Mouse (Mus musculus) intestine, postnatal 0 days (tissue): Measurements from ENCODE around the gene Vps11. TPM values are rescaled to one million over a fixed set of nuclear protein-coding genes. Genes with fewer than 3 reads are reported as not detected.

Experiments
- ATAC-seq: fragments of 200-750 bp; cut with Nextera tagmentation; 2 replicates; pipeline ENCODE4 v1.8.0; 2017; ENCODE audit warnings: mild to moderate bottlenecking, moderate TSS enrichment, moderate library complexity
- H3K27ac ChIP-seq: fragments of 300-500 bp; sonication (generic); 2 replicates; pipeline ENCODE4 v1.5.1; 2014; ENCODE audit warnings: mild to moderate bottlenecking, low read depth, low read length, moderate library complexity
- H3K27me3 ChIP-seq: fragments of 300-500 bp; sonication (generic); replicated peaks from 2 replicates; pipeline ENCODE4 v1.6.1; 2014; ENCODE audit warnings: low read length, mixed read lengths; ENCODE audit not compliant: control insufficient read depth, insufficient read depth
- H3K36me3 ChIP-seq: fragments of 300-500 bp; sonication (generic); 2 replicates; pipeline ENCODE4 v1.6.1; 2014; ENCODE audit warnings: mild to moderate bottlenecking, moderate library complexity; ENCODE audit not compliant: control insufficient read depth, insufficient read depth
- H3K4me1 ChIP-seq: fragments of 300-500 bp; sonication (generic); replicated peaks from 2 replicates; pipeline ENCODE4 v1.6.1; 2014; ENCODE audit warnings: antibody characterized with exemption, low read length, mixed read lengths; ENCODE audit not compliant: control insufficient read depth, insufficient read depth
- H3K4me2 ChIP-seq: fragments of 300-500 bp; sonication (generic); replicated peaks from 2 replicates; pipeline ENCODE4 v1.6.1; 2014; ENCODE audit warnings: low read depth, mild to moderate bottlenecking, moderate library complexity
- H3K4me3 ChIP-seq: fragments of 300-500 bp; sonication (generic); 2 replicates; pipeline ENCODE4 v1.5.1; 2014; ENCODE audit warnings: low read depth, low read length
- H3K9ac ChIP-seq: fragments of 300-500 bp; sonication (generic); 2 replicates; pipeline ENCODE4 v1.6.1; 2014; ENCODE audit warnings: mild to moderate bottlenecking, low read depth, low read length
- H3K9me3 ChIP-seq: fragments of 300-500 bp; sonication (generic); 2 replicates; pipeline ENCODE4 v1.6.1; 2016; ENCODE audit warnings: mixed run types; ENCODE audit not compliant: control insufficient read depth
- CTCF ChIP-seq: sonication (generic); IDR thresholded peaks from 2 replicates; pipeline ENCODE4 v1.5.1; 2016; ENCODE audit warnings: low read depth, mild to moderate bottlenecking, control low read depth, antibody characterized with exemption, moderate library complexity
- WGBS: fragments of 180-500 bp; shearing (Covaris S2); extraction: QIAGEN DNeasy Blood & Tissue Kit; methylation state at CpG from one replicate; pipeline ENCODE4 v1.1.7; 2014; 5-methylcytosine and 5-hydroxymethylcytosine counted together
- polyA plus RNA-seq: library from polyadenylated mRNA; unstranded; fragments of >200 nt; fragmentation: Nextera tagmentation; extraction: Ambion mirVana; gene quantifications from 2 replicates; pipeline ENCODE4 v1.2.1, GENCODE M21; 2015

Gene Vps11
- polyA plus RNA-seq, 1 experiment from 2014 or later: 27.4 TPM

DNA sequence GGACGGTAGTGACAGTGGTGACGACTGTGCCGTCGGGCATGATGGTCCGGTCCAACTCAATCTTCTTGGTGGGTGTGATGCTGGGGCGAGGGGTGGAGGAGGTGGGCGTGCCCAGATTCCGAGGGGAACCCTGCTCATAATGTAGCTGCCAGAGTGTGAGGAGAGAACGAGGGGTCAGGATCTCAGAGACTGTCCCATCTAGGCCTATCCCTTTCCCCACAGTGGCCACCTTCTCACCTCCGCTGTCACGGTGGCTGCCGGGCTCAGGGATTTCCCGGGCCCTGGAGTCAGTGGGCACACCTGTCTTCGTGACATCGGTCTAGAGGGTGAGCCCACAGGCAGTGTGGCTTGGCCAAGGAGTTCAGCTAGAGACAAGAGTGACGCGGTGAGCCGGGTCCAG, 46.6 kb downstream of the Vps11 start:
- 92% methylated on average over 18 of the region's 18 CpGs for WGBS
- ATAC-seq: no peak
- Histone ChIP-seq H3K4me3 (no peak overlapping the region), H3K9ac (no peak overlapping the region), H3K9me3 (no peaks in the 10 kb centered on the region), H3K36me3 (peaks cover 48% of the 10 kb centered on the region), H3K27ac (no peak overlapping the region), H3K4me1 (0 out of 2 replicates have a peak, but pooled peaks cover 4% of the 10 kb centered on the region), H3K27me3 (no peaks in the 10 kb centered on the region), H3K4me2 (no peak overlapping the region)
- no peak for TF ChIP-seq CTCF

DNA sequence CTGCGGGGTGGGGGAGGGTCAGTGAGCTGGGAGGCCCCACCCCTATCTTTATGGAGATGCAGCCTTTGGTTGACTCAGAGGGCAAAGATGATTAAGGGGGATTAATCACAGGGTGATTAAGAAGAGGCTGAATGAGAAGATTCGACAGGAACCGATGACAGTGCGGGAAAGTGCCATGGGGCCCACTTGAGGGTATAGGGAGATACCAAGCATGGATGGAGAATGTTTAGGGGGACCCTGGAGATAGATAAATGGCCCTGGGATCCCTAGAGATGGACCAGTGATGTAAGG, 47.3 kb downstream of the Vps11 start:
- WGBS: 77% methylated on average over 4 of the region's 4 CpGs

DNA sequence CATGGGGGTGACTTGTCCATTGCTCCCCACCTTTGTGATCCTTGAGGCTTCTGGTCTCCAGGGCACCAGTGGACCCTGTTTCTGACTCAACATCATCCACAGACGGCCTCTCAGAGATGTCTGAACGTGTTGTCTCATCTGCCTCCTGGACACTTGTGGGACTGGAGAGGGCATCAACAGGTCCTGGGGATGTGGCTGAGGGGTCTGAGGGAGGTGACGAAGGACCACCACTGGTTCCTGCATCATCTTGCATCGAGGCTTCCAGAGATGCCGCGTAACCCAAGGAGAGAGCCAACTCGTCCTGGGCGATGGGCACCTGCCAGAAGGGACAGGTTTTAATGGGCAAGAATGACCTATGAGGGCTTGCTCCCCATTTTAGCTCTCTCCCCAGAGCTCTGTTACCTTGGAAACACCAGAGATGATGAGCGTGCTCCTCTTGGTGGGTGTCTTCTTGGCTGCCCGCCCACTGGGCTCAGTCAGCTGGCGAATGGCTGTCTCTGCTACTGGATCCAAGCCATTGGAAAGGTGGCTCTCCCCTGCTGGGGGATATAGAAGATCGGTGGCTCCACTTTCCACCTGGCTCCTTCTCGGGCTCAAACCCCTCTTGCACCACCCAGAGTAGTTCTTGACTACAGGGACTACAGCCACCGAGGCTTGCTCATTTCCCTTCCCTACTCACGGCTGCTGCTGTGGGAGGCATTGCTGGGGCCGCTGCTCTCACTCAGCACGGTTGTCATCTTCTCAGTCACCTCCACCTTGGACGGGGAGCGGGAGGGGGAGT, 47.8 kb downstream of the Vps11 start:
- 82% methylated on average over 19 of the region's 19 CpGs for WGBS
- Histone ChIP-seq H3K9me3 (no peaks in the 10 kb centered on the region), H3K4me2 (no peak overlapping the region), H3K27ac (no peak overlapping the region), H3K4me1 (0 out of 2 replicates have a peak, but pooled peaks cover 4% of the 10 kb centered on the region), H3K36me3 (peaks cover 52% of the 10 kb centered on the region), H3K27me3 (no peaks in the 10 kb centered on the region), H3K4me3 (no peak overlapping the region), H3K9ac (no peak overlapping the region)
- TF ChIP-seq CTCF: no peak
- no peak for ATAC-seq

More for the DNA sequence above, 47.3 kb downstream of the Vps11 start:
- Histone ChIP-seq H3K27ac (no peak overlapping the region), H3K9me3 (no peaks in the 10 kb centered on the region), H3K4me1 (0 out of 2 replicates have a peak, but pooled peaks cover 4% of the 10 kb centered on the region), H3K4me3 (no peak overlapping the region), H3K27me3 (no peaks in the 10 kb centered on the region), H3K4me2 (no peak overlapping the region), H3K9ac (no peak overlapping the region), H3K36me3 (peaks cover 52% of the 10 kb centered on the region)
- TF ChIP-seq CTCF: no peak
- ATAC-seq: no peak

DNA sequence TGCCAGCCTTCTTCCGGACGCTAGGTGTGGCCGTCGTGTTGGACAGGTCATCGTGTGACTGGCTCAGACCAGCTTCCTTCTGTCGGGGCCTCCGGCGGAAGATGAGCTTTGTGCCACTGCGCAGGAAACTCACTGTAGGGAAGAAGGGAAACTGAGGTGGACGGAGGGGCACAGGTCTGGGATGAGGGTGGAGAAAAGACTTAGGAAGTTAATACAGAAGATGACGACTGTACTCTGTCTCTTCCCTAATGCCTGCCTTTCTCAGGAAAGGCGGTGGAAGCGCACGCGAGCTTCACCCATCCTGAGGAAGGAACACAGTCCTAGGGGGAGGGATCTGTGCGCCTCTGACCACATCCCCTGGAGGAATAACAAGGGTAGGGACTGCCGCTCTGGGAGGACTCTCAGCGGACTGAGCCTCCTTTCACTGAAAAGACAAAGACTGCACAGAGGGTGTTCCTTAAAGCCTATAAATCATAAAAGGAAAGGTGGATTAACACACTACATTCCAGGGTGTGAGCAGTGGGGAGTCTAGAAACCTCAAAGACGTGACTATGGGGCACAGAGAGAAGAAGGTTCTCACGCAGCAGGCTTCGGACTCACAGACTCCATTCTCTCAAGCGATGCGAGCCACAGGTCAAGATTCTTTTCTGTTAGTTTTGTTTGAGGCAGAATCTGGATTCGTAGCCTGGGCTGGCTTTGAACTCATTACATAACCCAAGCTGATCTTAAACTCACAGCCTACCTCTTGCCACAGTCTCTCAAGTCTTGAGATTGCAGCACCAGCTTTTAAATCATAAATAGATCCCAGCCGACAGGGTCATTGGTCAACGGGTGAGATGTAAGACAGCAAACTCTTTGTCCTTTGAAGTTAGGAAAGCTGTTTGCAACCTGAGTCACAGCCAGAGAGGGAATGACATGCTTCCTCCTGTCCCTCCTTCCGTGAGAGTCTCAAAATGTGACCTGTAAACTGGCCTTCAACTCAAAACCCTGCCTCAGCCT, 50.0 kb downstream of the Vps11 start:
- Histone ChIP-seq H3K4me2 (peak overlapping the region; percentile 18), H3K4me1 (no peaks in the 10 kb centered on the region), H3K9me3 (no peaks in the 10 kb centered on the region), H3K27me3 (no peaks in the 10 kb centered on the region), H3K27ac (0 out of 2 replicates have a peak overlapping the region, but pooled peaks have one; percentile 30), H3K36me3 (peaks cover 46% of the 10 kb centered on the region), H3K4me3 (no peak overlapping the region), H3K9ac (no peak overlapping the region)
- peak; percentile 43 for ATAC-seq
- TF ChIP-seq CTCF: peak; percentile 20; the same call in 1 of the 2 replicates
- WGBS: 16% methylated on average over 27 of the region's 27 CpGs

DNA sequence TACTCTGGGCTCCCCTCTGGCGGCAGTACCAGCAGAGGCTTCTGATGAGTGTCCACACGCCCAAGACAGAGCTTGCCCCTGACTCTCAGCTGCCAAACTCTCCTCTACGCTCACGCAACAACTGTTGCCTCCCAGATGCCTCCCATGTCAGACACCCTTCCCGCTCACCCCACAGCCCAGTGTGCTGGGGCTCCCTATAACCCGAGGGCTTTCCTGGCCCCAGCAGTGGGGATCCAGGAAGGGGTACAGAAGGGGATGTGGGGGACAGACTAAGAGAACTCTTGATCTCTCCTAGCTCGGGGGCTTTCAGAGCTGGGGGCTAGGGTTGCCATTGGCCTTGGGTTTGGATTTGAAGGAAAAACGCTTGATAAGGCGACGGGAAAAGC, 50.7 kb downstream of the Vps11 start:
- Histone ChIP-seq H3K27ac (0 out of 2 replicates have a peak overlapping the region, but pooled peaks have one; percentile 30), H3K4me1 (no peaks in the 10 kb centered on the region), H3K27me3 (no peaks in the 10 kb centered on the region), H3K4me2 (peak overlapping the region; percentile 18), H3K36me3 (peaks cover 39% of the 10 kb centered on the region), H3K9me3 (no peaks in the 10 kb centered on the region), H3K4me3 (no peak overlapping the region), H3K9ac (0 out of 2 replicates have a peak overlapping the region, but pooled peaks have one; percentile 18)
- WGBS: 42% methylated on average over 10 of the region's 10 CpGs
- TF ChIP-seq CTCF: no peak
- ATAC-seq: no peak

DNA sequence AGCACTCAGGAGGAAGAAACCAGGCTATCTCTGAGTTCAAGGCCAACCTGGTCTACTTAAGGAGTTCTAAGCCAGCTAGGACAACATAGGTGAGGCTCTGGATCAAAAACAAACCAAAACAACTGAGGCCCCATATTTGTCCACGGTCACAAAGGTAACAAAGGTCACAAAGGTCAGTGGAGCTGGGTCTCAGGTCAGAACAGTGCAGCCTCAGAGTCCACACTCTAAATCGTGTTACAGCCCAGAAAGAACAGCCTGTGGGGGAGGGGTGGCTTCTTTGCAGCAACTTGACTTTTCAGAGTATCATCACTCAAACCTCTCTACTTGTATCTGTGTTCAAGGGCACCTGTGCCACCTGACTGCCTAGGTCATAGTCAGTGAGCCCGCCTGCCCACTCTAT, 51.7 kb downstream of the Vps11 start:
- no peak for ATAC-seq
- Histone ChIP-seq H3K9ac (no peak overlapping the region), H3K4me2 (no peak overlapping the region), H3K4me3 (no peak overlapping the region), H3K9me3 (no peaks in the 10 kb centered on the region), H3K36me3 (peaks cover 29% of the 10 kb centered on the region), H3K27me3 (no peaks in the 10 kb centered on the region), H3K27ac (no peak overlapping the region), H3K4me1 (no peaks in the 10 kb centered on the region)
- WGBS: 72% methylated on average over 3 of the region's 3 CpGs
- no peak for TF ChIP-seq CTCF
